Mouse (Mus musculus): ENCODE measurements around the gene Bud13.

Gene Bud13

GRCm38 (mm10) chr9:46339051-46339652, 56.3 kb downstream of the Bud13 start:
- DNase-seq, result no peak

GRCm38 (mm10) chr9:46345887-46346665, 63.3 kb downstream of the Bud13 start:
- DNase-seq, result no peak
